Mouse (Mus musculus) cerebellum, postnatal 4 days (tissue): ENCODE results near the gene Cog7.

ENCODE experiments used
- DNase-seq, 2 experiments: peaks; one replicate each; pipeline ENCODE4 v3.0.0; 2022; ENCODE audit warnings: low spot score in 2 of 2, mixed read lengths in 1 of 2

The Cog7 gene

GRCm38 (mm10) chr7:121899311-121899710 is 82.2 kb downstream of the Cog7 start:
- peak in 1 of 2 experiments; percentile 63 for DNase-seq

GRCm38 (mm10) chr7:121896689-121897088 is 84.8 kb downstream of the Cog7 start:
- DNase-seq = no peak

GRCm38 (mm10) chr7:121890636-121891360 is 90.7 kb downstream of the Cog7 start:
- DNase-seq = no peak

DNA sequence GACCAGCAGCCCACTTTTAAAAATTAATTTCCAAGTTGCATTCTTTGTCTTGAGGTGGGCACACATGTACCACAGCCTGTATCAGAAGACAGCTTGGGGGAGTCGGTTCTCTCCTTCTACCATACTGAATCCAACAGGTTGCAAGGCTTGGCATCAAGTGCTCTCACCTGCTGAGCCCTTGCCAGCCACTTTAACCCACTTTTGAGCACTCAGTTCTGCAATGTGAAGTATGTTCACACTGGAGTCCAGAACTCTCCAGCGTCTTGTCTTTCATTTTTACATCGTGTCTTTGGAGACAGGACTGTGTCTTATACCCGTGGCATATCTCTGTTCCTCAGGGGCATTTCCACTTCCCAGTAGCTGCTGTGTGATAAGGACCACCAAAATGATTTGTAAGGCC is 101.3 kb downstream of the Cog7 start:
- DNase-seq = no peak

- DNase-seq = no peak
These were observed 106.7 kb downstream of the Cog7 start for GRCm38 (mm10) chr7:121874784-121875183.

- no peak for DNase-seq
These were observed 107.5 kb downstream of the Cog7 start for GRCm38 (mm10) chr7:121873998-121874397.

GRCm38 (mm10) chr7:121871631-121872030 is 109.9 kb downstream of the Cog7 start:
- no peak for DNase-seq

GRCm38 (mm10) chr7:121864858-121865585 is 116.5 kb downstream of the Cog7 start, which contains the start of gene Scnn1b:
TSS of gene Scnn1b (plus strand) at chr7:121865038.
- no peak for DNase-seq

- no peak for DNase-seq
These were observed 122.6 kb downstream of the Cog7 start for GRCm38 (mm10) chr7:121858939-121859338.

DNA sequence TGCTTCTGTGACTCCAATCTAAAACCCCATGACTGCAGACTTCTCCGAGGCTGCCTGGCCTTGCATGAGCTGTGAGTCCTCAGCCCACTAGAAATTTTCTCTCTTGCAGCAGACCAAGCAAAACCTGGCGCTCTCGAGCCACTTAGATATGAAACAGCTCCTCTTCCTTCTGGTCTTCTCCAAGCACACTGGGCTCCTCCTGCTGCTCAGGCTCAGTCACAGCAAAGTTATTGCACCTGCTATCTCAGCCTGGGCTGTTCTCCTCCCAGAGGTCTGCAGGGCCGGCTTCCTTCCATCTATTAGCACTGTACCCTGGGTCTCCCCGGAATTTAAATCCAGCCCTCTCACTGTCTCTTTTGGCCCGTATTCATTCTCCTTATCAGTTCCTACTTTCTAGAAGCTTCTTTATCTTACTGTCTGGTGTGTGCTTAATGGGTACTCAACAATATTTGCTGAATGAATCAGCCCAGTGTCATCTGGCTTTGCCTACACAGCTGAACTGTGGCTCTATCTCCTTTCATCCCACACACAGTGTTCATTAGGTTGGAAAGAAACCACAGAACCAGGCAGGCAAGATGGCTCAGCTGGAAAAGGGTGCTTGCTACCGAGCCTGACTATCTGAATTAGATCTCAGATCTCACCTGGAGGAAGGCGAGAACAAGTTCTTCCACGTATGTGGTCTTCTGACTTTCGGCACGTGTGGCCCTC is 124.2 kb downstream of the Cog7 start:
- DNase-seq = no peak

DNA sequence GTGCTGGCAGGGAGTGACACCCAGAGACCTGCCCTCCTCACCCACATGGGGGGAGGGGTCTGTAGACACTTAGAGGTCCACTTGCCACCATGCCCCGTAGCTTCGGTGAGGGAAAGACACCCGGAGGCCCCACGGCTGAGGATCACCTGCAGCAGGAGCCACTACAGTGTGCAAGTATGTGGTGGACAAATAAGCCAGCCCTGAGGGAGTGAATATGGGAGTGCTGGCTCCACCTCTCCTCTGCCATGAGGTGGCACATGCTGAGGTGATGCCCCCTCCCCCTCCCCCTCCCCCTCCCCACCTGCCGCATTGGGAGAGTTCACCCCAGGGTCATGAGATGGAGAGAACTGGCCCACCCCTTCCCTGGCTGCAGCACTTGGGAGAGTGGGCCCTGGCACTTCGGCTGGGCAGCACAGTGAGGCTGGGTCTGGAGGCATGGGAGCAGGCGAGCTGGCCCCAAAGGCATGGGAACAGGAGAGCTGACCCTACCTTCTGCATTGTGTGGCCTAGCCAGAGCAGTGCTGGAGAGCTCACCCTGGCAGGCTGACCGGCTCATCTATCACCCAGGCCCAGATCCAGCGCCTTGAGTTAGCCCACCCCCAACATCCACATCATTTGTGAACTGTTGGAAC is 132.9 kb downstream of the Cog7 start:
- no peak for DNase-seq

- no peak for DNase-seq
These were observed 135.5 kb downstream of the Cog7 start for GRCm38 (mm10) chr7:121845964-121846363.

DNA sequence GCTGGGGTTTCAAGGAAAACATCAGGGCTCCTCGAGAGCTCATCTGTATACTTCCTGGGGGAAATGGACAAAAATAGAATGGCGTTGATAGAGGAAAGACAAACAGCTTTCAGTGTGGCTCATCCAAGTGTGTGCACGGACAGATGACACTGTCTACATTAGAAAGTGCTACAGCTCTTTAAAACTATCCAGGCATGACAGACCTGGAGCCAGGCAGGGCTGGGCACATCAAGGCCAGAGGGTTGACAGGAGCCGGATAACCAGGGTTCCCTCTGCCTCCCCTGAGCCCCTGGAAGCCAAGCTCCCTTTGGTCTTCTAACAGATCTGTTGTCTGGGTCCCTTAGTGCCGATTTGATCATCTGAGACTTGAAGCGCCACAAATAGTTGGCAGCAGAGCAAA is 139.3 kb downstream of the Cog7 start:
- no peak for DNase-seq

DNA sequence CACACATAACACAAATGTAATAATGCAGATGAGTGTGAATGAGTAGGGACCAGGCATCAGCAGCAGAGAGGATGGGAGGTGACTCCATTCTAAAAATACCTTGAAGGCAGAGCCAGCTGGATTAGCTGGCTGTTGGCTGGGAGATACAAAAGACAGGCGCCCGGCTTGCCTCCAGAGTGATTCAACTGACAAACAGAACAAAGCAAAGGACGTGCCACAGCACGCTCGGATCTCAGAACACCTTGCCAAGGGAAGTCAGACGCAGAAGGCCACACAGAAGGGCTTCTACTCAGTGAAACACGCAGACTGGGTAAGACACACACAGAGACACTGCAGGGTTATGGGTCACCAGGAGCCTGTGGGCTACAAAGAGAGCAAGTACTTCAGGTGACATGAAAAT is 140.7 kb downstream of the Cog7 start:
- no peak for DNase-seq

GRCm38 (mm10) chr7:121836827-121837226 is 144.7 kb downstream of the Cog7 start:
- DNase-seq = no peak

DNA sequence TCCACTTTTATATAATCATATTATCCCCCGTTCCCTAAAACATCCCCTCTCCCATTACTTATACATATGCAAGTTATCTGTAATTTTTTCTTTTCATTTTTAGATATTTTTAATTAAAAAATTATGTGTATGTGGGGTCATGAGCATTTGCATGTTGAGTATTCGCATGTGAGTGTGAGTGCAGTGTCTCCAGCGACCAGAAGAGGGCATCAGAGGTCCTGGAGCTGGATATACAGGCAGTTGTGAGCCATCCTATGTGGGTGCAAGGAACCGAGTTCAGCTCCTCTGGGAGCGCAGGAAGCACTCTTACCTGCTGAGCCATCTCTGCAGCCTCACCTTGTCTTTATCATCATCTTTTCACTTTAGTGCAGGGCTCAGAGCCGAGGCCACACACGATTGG is 146.1 kb downstream of the Cog7 start:
- DNase-seq = no peak
